Mouse (Mus musculus): ENCODE measurements around the gene Grip1.

Gene Grip1

GRCm38 (mm10) chr10:120136020-120136562 lies 682.5 kb downstream of the Grip1 start:
- no peak for DNase-seq (ENCODE audit: low spot score in 2 of 2)
